In genomic region chr14:86898898-86899297, GRCm38 (mm10) we compare ENCODE assay signal across 20 mouse cellular contexts.
DNase-seq lines count a peak whose midpoint lies in the region; ATAC-seq and TF ChIP-seq lines count a peak whose summit lies in the region.
"Had no signal": no experiment of that assay in that cellular context is flagged by ENCODE, and none has a peak within 500 bp of the region (broad histone marks: within the 10 kb centered on the region; RNA-seq: fewer than 3 reads in every experiment).

No protein-coding gene starts in this region.

- no peak overlapping the region for H3K4me2 ChIP-seq in intestine, postnatal 0 days (replicated peaks; ENCODE audit: low read depth)
- H3K4me2 ChIP-seq in intestine, embryonic 16.5 days (ENCODE audit: low read depth, low read length), result no peak overlapping the region
- no peak overlapping the region for H3K4me2 ChIP-seq in midbrain, postnatal 0 days (ENCODE audit: low read depth, low read length, poor library complexity, severe bottlenecking)
- H3K4me2 ChIP-seq in stomach, postnatal 0 days (replicated peaks; ENCODE audit: low read depth), result no peak overlapping the region
- no peak overlapping the region for H3K4me2 ChIP-seq in hindbrain, embryonic 14.5 days (replicated peaks)
- H3K4me2 ChIP-seq: embryonic facial prominence, embryonic 12.5 days; heart, embryonic 12.5 days; liver, embryonic 12.5 days; midbrain, embryonic 15.5 days; neural tube, embryonic 12.5 days; stomach, embryonic 15.5 days had no signal

- H3K9me3 ChIP-seq in intestine, postnatal 0 days (ENCODE audit: control insufficient read depth), result no peaks in the 10 kb centered on the region
- no peaks in the 10 kb centered on the region for H3K9me3 ChIP-seq in intestine, embryonic 16.5 days (ENCODE audit: control insufficient read depth, low read length)
- H3K9me3 ChIP-seq in midbrain, postnatal 0 days (ENCODE audit: low read length), result no peaks in the 10 kb centered on the region
- 0 out of 2 replicates have a peak, but pooled peaks cover 6% of the 10 kb centered on the region for H3K9me3 ChIP-seq in midbrain, embryonic 10.5 days (replicated peaks)
- no peaks in the 10 kb centered on the region for H3K9me3 ChIP-seq in stomach, postnatal 0 days (ENCODE audit: control insufficient read depth, low read length)
- H3K9me3 ChIP-seq in hindbrain, embryonic 14.5 days (ENCODE audit: control insufficient read depth, low read length), result no peaks in the 10 kb centered on the region
- H3K9me3 ChIP-seq: embryonic facial prominence, embryonic 12.5 days; heart, embryonic 12.5 days; hindbrain, embryonic 10.5 days; liver, embryonic 12.5 days; midbrain, embryonic 15.5 days; neural tube, embryonic 12.5 days; stomach, embryonic 15.5 days had no signal

- TF ChIP-seq CTCF in intestine, postnatal 0 days (IDR thresholded peaks at IDR 0.05; ENCODE audit: low read depth), result peak; percentile 56
- peak; percentile 70 for TF ChIP-seq CTCF in midbrain, postnatal 0 days (IDR thresholded peaks at IDR 0.05)
- TF ChIP-seq CTCF in stomach, postnatal 0 days (IDR thresholded peaks at IDR 0.05; ENCODE audit: low read depth), result peak; percentile 44

- H3K9ac ChIP-seq in intestine, postnatal 0 days (ENCODE audit: low read depth, low read length), result no peak overlapping the region
- H3K9ac ChIP-seq in intestine, embryonic 16.5 days (ENCODE audit: low read depth, low read length), result no peak overlapping the region
- no peak overlapping the region for H3K9ac ChIP-seq in midbrain, postnatal 0 days (replicated peaks; ENCODE audit: low read length, poor library complexity, severe bottlenecking)
- H3K9ac ChIP-seq in stomach, postnatal 0 days (ENCODE audit: low read length), result no peak overlapping the region
- H3K9ac ChIP-seq in hindbrain, embryonic 14.5 days, result no peak overlapping the region
- H3K9ac ChIP-seq: embryonic facial prominence, embryonic 12.5 days; heart, embryonic 12.5 days; liver, embryonic 12.5 days; midbrain, embryonic 15.5 days; neural tube, embryonic 12.5 days; stomach, embryonic 15.5 days had no signal

- H3K36me3 ChIP-seq in intestine, postnatal 0 days (ENCODE audit: control insufficient read depth, insufficient read depth), result no peaks in the 10 kb centered on the region
- no peaks in the 10 kb centered on the region for H3K36me3 ChIP-seq in intestine, embryonic 16.5 days (ENCODE audit: control insufficient read depth, insufficient read depth, low read length)
- H3K36me3 ChIP-seq in midbrain, postnatal 0 days (ENCODE audit: insufficient read depth, low read length), result no peaks in the 10 kb centered on the region
- peaks cover 16% of the 10 kb centered on the region for H3K36me3 ChIP-seq in midbrain, embryonic 10.5 days
- H3K36me3 ChIP-seq in stomach, postnatal 0 days (ENCODE audit: control insufficient read depth, insufficient read depth, low read length), result no peaks in the 10 kb centered on the region
- H3K36me3 ChIP-seq in hindbrain, embryonic 14.5 days (replicated peaks; ENCODE audit: control insufficient read depth, insufficient read depth), result no peaks in the 10 kb centered on the region
- H3K36me3 ChIP-seq: embryonic facial prominence, embryonic 12.5 days; midbrain, embryonic 15.5 days; neural tube, embryonic 12.5 days had no signal

- H3K4me1 ChIP-seq in intestine, postnatal 0 days (replicated peaks; ENCODE audit: control insufficient read depth, insufficient read depth, low read length), result no peaks in the 10 kb centered on the region
- no peaks in the 10 kb centered on the region for H3K4me1 ChIP-seq in intestine, embryonic 16.5 days (ENCODE audit: control insufficient read depth, insufficient read depth, low read length)
- no peaks in the 10 kb centered on the region for H3K4me1 ChIP-seq in midbrain, postnatal 0 days (ENCODE audit: insufficient read depth, low read length)
- H3K4me1 ChIP-seq in midbrain, embryonic 10.5 days, result no peaks in the 10 kb centered on the region
- H3K4me1 ChIP-seq in stomach, postnatal 0 days (replicated peaks; ENCODE audit: control insufficient read depth, insufficient read depth), result no peaks in the 10 kb centered on the region
- H3K4me1 ChIP-seq in hindbrain, embryonic 14.5 days (replicated peaks; ENCODE audit: control insufficient read depth, insufficient read depth, low read length), result no peaks in the 10 kb centered on the region
- H3K4me1 ChIP-seq: embryonic facial prominence, embryonic 12.5 days; forebrain, embryonic 10.5 days; heart, embryonic 12.5 days; hindbrain, embryonic 10.5 days; liver, embryonic 12.5 days; midbrain, embryonic 15.5 days; neural tube, embryonic 12.5 days; stomach, embryonic 15.5 days had no signal

- TF ChIP-seq EP300 in stomach, postnatal 0 days (optimal IDR thresholded peaks at IDR 0.05), result no peak

- ATAC-seq in intestine, postnatal 0 days, result no peak
- ATAC-seq in intestine, embryonic 16.5 days, result no peak
- ATAC-seq in midbrain, postnatal 0 days (ENCODE audit: low FRiP score), result no peak
- ATAC-seq in stomach, postnatal 0 days (ENCODE audit: low FRiP score, low TSS enrichment), result no peak
- ATAC-seq in hindbrain, embryonic 14.5 days (ENCODE audit: low FRiP score), result no peak
- ATAC-seq: liver, embryonic 12.5 days; midbrain, embryonic 15.5 days had no signal

- H3K4me3 ChIP-seq in intestine, postnatal 0 days (ENCODE audit: low read depth, low read length), result no peak overlapping the region
- no peak overlapping the region for H3K4me3 ChIP-seq in intestine, embryonic 16.5 days (ENCODE audit: low read length)
- no peak overlapping the region for H3K4me3 ChIP-seq in midbrain, postnatal 0 days (ENCODE audit: low read depth, low read length)
- H3K4me3 ChIP-seq in midbrain, embryonic 10.5 days, result no peak overlapping the region
- no peak overlapping the region for H3K4me3 ChIP-seq in stomach, postnatal 0 days (ENCODE audit: low read depth, low read length)
- H3K4me3 ChIP-seq in hindbrain, embryonic 14.5 days (replicated peaks; ENCODE audit: low read length), result no peak overlapping the region
- H3K4me3 ChIP-seq: embryonic facial prominence, embryonic 12.5 days; forebrain, embryonic 10.5 days; heart, embryonic 12.5 days; hindbrain, embryonic 10.5 days; liver, embryonic 12.5 days; midbrain, embryonic 15.5 days; neural tube, embryonic 12.5 days; stomach, embryonic 15.5 days had no signal

- H3K27ac ChIP-seq in intestine, postnatal 0 days (ENCODE audit: low read depth, low read length), result no peak overlapping the region
- no peak overlapping the region for H3K27ac ChIP-seq in intestine, embryonic 16.5 days (ENCODE audit: low read length)
- no peak overlapping the region for H3K27ac ChIP-seq in midbrain, postnatal 0 days (ENCODE audit: low read depth, low read length)
- no peak overlapping the region for H3K27ac ChIP-seq in midbrain, embryonic 10.5 days (replicated peaks)
- no peak overlapping the region for H3K27ac ChIP-seq in stomach, postnatal 0 days (replicated peaks)
- no peak overlapping the region for H3K27ac ChIP-seq in hindbrain, embryonic 14.5 days
- H3K27ac ChIP-seq: embryonic facial prominence, embryonic 12.5 days; forebrain, embryonic 10.5 days; hindbrain, embryonic 10.5 days; liver, embryonic 12.5 days; midbrain, embryonic 15.5 days; neural tube, embryonic 12.5 days; stomach, embryonic 15.5 days had no signal

- no peaks in the 10 kb centered on the region for H3K27me3 ChIP-seq in intestine, postnatal 0 days (replicated peaks; ENCODE audit: control insufficient read depth, insufficient read depth, low read length)
- H3K27me3 ChIP-seq in intestine, embryonic 16.5 days (replicated peaks; ENCODE audit: control insufficient read depth, insufficient read depth, low read length), result no peaks in the 10 kb centered on the region
- H3K27me3 ChIP-seq in midbrain, postnatal 0 days (ENCODE audit: insufficient read depth, low read length), result no peaks in the 10 kb centered on the region
- H3K27me3 ChIP-seq in midbrain, embryonic 10.5 days (ENCODE audit: low read depth, poor library complexity, severe bottlenecking), result no peaks in the 10 kb centered on the region
- no peaks in the 10 kb centered on the region for H3K27me3 ChIP-seq in stomach, postnatal 0 days (ENCODE audit: control insufficient read depth, insufficient read depth, low read length)
- H3K27me3 ChIP-seq in hindbrain, embryonic 14.5 days (ENCODE audit: control insufficient read depth, insufficient read depth, low read length), result no peaks in the 10 kb centered on the region
- H3K27me3 ChIP-seq: embryonic facial prominence, embryonic 12.5 days; heart, embryonic 12.5 days; liver, embryonic 12.5 days; midbrain, embryonic 15.5 days; neural tube, embryonic 12.5 days; stomach, embryonic 15.5 days had no signal

- peak; percentile 34 for DNase-seq in midbrain, postnatal 0 days (ENCODE audit: low spot score)
- no peak for DNase-seq in midbrain, embryonic 10.5 days (ENCODE audit: low spot score)
- DNase-seq in NIH3T3 (ENCODE audit: low read depth), result peak; percentile 16
- DNase-seq in stomach, postnatal 0 days (ENCODE audit: low spot score), result no peak
- DNase-seq in hindbrain, embryonic 14.5 days (ENCODE audit: low spot score), result no peak
- DNase-seq: cerebellum, postnatal 25 days; gastrocnemius, postnatal 14 days; kidney, adult 8-10 months; lung, postnatal 36 days; thymus, postnatal 36 days had no signal

Comparison
In these comparisons a context has a peak if more than half of its experiments do, and no peak if none do; other contexts are left out.
1. DNase-seq: peak in midbrain, postnatal 0 days (single experiment) and NIH3T3 (single experiment); none in midbrain, embryonic 10.5 days (single experiment), stomach, postnatal 0 days (single experiment) and hindbrain, embryonic 14.5 days (single experiment).
2. Peak in every context shown above with its lines, with median percentiles within 50 percentile points of each other: CTCF ChIP-seq.